Mouse (Mus musculus): ENCODE measurements around the gene Tgfbr1. TPM values are rescaled to one million over a fixed set of nuclear protein-coding genes. Genes with fewer than 3 reads are reported as not detected.

Gene Tgfbr1
- polyA plus RNA-seq, 1 experiment: 0.79 TPM

DNA sequence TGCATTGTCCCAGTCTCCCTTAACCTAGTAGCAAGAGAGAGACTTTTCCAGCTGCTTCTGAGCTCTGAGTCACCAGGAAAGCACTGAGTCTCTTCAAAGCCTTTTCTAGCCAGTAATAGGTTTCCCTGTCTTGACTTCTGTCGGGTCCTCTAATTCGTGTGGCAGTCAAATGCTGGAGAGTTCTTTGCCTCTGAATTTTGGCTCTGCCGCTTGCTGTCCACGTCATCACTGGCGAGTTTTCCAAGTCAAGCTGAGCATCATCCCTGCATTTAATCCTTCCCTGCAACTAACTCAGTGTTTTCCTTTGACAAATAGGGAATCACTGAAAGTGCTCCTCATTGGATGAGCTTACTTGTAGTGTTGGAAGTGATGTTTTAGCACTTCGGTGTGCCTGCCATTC is 36.6 kb upstream of the Tgfbr1 start:
- TF ChIP-seq FLI1 (IDR thresholded peaks at IDR 0.05; ENCODE audit: low read length) (no peak), GATA1 (IDR thresholded peaks at IDR 0.05; ENCODE audit: borderline replicate concordance, low read length) (no peak)
- Histone ChIP-seq H3K9me3 (no peaks in the 10 kb centered on the region), H3K4me1 (peaks cover 78% of the 10 kb centered on the region), H3K27me3 (replicated peaks) (peaks cover 8% of the 10 kb centered on the region), H3K36me3 (replicated peaks; ENCODE audit: low read length) (no peaks in the 10 kb centered on the region), H3K4me3 (replicated peaks) (no peak overlapping the region)

DNA sequence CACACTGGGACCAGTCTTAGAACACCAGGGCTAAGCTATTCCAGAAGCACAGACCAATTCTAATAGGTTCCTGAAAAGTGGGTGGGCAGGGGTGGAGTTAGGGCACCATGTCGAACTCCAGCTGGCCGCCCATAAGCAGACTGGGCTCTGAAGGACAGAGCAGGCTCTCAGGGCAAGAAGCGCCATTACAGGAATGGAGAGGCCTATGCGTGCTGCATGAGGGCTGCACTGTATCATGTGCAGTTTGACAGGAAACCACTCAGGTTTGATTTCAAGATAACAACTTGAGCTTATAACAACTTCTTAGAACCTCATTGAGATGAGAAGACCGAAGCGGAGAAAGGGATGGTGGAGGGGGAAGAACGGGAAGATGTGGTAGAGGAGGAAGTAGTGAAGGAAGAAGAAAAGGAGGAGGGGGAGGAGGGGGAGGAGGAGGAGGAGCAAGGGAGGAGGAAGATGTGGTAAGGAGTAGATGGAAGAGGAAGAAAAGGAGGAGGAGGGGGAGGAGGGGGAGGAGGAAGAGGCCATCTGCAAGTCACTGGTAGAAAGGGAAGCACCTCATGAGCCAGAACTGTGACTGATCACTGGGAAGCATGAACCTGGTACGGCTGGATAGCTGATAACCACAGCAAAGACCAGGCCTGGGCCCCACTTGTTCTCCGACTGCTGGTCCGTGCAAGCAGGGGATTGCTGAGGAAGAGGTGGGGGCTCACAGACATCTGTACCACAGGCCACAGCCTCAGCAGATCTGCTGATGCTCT is 33.3 kb upstream of the Tgfbr1 start:
- H3K36me3 ChIP-seq (replicated peaks; ENCODE audit: low read length): no peaks in the 10 kb centered on the region
- TF ChIP-seq FLI1 (IDR thresholded peaks at IDR 0.05; ENCODE audit: low read length): no peak
- no peak for TF ChIP-seq GATA1 (IDR thresholded peaks at IDR 0.05; ENCODE audit: borderline replicate concordance, low read length)
- peaks cover 71% of the 10 kb centered on the region for H3K4me1 ChIP-seq
- peak overlapping the region; percentile 33 for H3K4me3 ChIP-seq (replicated peaks)
- H3K27me3 ChIP-seq (replicated peaks): peaks cover 7% of the 10 kb centered on the region
- no peaks in the 10 kb centered on the region for H3K9me3 ChIP-seq

DNA sequence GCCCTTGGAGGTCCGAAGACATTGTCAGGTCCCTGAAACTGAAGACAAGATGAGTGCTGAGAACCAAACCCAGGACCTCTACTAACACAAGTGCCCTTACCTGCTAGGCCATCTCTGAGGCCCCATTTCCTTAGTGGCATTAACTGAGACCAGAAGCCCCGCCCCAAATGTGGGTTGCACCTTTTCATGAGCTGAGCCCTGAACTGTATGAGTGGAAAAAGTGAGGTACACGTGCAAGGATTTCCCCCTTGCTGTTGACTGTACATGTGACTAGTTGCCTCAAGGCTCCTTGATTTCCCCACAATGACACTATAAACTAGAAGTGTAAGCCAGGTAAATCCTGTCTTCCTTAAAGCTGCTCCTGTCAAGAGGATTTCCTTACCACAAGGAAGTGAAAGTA is 30.7 kb upstream of the Tgfbr1 start:
- no peaks in the 10 kb centered on the region for H3K9me3 ChIP-seq
- H3K4me3 ChIP-seq (replicated peaks): no peak overlapping the region
- H3K4me1 ChIP-seq: peaks cover 60% of the 10 kb centered on the region
- no peaks in the 10 kb centered on the region for H3K36me3 ChIP-seq (replicated peaks; ENCODE audit: low read length)
- no peaks in the 10 kb centered on the region for H3K27me3 ChIP-seq (replicated peaks)
- TF ChIP-seq GATA1 (IDR thresholded peaks at IDR 0.05; ENCODE audit: borderline replicate concordance, low read length) (no peak), FLI1 (IDR thresholded peaks at IDR 0.05; ENCODE audit: low read length) (no peak)

DNA sequence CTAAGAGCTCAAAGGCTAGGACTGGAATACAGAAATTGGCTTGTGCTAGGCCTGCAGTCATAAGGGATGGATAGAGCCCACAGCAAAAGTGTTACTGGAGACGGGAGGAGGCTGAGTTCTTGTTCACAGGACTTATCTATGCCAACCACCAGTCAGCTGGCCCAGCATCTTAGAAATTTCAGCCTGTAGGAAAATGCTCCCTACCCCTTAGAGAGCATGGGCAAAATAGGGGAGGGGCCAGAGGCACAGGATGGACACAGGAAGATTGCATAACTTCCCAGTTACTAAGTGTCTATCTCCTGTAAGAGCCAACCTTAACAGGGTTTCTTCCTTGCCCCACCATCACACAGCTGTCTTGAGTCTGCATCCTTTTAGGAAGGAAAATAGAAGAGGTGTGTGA is 28.8 kb upstream of the Tgfbr1 start:
- H3K9me3 ChIP-seq: no peaks in the 10 kb centered on the region
- TF ChIP-seq FLI1 (IDR thresholded peaks at IDR 0.05; ENCODE audit: low read length): no peak
- no peak for TF ChIP-seq GATA1 (IDR thresholded peaks at IDR 0.05; ENCODE audit: borderline replicate concordance, low read length)
- H3K36me3 ChIP-seq (replicated peaks; ENCODE audit: low read length): no peaks in the 10 kb centered on the region
- H3K4me3 ChIP-seq (replicated peaks): no peak overlapping the region
- peaks cover 59% of the 10 kb centered on the region for H3K4me1 ChIP-seq
- H3K27me3 ChIP-seq (replicated peaks): peaks cover 3% of the 10 kb centered on the region

DNA sequence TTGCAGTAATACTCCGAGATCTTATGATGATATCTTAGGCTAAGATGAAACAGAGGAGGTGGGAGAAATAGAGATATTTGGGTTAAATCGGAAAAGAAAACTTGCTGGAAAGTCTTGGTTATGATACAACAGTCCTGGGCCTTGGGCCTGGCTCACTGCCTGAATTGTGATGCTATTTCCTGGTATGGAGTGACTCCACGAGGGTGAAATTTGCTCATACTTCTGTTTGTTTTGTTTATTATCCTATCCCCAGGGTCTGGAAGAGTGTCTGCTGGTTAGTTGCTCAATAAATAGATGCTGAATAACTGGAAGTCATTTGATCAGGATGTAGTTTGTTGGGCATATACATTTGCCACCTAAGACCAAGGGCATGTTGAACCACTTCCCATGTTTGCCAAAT is 25.2 kb upstream of the Tgfbr1 start:
- H3K9me3 ChIP-seq: no peaks in the 10 kb centered on the region
- H3K4me3 ChIP-seq (replicated peaks): no peak overlapping the region
- peaks cover 37% of the 10 kb centered on the region for H3K4me1 ChIP-seq
- H3K27me3 ChIP-seq (replicated peaks): peaks cover 21% of the 10 kb centered on the region
- no peak for TF ChIP-seq GATA1 (IDR thresholded peaks at IDR 0.05; ENCODE audit: borderline replicate concordance, low read length)
- no peak for TF ChIP-seq FLI1 (IDR thresholded peaks at IDR 0.05; ENCODE audit: low read length)
- no peaks in the 10 kb centered on the region for H3K36me3 ChIP-seq (replicated peaks; ENCODE audit: low read length)

DNA sequence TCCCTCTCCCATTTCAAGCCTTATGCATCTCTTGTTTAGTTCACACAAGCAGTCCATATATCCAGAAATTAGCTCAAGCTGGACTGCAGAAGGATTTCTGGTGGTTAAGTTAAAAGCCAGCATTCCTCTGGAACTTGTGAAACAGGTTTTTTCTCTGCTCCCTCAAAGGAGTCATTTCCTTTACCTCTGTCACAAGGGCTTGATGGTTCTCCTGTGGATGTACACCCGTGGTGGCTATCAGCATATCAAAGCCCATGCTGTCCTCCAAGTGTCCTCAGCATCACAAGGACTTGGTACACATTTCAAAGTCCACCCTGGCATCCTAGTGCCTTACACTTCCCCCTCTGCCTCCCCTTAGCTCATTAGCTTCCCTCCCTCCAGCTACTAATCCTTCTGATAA is 23.7 kb upstream of the Tgfbr1 start:
- no peaks in the 10 kb centered on the region for H3K36me3 ChIP-seq (replicated peaks; ENCODE audit: low read length)
- peaks cover 32% of the 10 kb centered on the region for H3K4me1 ChIP-seq
- no peak overlapping the region for H3K4me3 ChIP-seq (replicated peaks)
- peaks cover 25% of the 10 kb centered on the region for H3K27me3 ChIP-seq (replicated peaks)
- no peak for TF ChIP-seq FLI1 (IDR thresholded peaks at IDR 0.05; ENCODE audit: low read length)
- no peak for TF ChIP-seq GATA1 (IDR thresholded peaks at IDR 0.05; ENCODE audit: borderline replicate concordance, low read length)
- no peaks in the 10 kb centered on the region for H3K9me3 ChIP-seq

DNA sequence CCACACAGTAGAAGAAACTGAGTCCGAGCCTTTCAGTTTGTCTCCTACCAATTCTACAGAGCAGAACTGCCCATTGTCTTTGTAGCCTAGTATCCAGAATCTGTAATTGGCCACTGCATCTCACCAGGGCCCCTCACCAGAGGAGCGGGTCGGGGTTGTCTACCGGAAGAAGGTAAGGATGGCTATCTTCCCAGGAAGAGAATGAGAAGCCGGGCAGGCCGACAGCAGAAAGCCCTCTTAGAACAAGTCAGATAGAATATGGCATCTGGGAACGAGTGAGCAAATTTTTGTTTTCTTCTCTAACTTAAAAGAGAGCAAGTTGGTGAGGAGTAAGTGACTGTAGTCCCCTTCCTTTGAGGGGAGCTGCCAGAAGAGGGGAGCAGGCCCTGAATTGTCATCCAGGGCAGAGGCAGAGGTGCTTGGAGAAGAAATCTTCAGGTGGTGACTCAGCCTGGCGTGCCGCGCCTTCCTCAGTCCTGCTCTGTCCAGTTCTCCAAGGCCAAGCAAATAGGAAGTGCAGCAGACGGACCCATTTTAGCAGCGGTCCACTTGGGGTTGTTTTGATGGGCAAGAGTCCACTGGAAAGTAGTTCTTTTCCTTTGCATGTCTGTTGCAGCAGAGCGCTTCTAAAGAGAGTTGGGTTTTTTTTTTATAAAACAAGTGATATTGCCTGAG is 22.5 kb upstream of the Tgfbr1 start:
- Histone ChIP-seq H3K27me3 (replicated peaks) (peaks cover 33% of the 10 kb centered on the region), H3K4me1 (peaks cover 20% of the 10 kb centered on the region), H3K36me3 (replicated peaks; ENCODE audit: low read length) (no peaks in the 10 kb centered on the region), H3K4me3 (replicated peaks) (no peak overlapping the region), H3K9me3 (peaks cover 4% of the 10 kb centered on the region)
- TF ChIP-seq FLI1 (IDR thresholded peaks at IDR 0.05; ENCODE audit: low read length) (no peak), GATA1 (IDR thresholded peaks at IDR 0.05; ENCODE audit: borderline replicate concordance, low read length) (no peak)

DNA sequence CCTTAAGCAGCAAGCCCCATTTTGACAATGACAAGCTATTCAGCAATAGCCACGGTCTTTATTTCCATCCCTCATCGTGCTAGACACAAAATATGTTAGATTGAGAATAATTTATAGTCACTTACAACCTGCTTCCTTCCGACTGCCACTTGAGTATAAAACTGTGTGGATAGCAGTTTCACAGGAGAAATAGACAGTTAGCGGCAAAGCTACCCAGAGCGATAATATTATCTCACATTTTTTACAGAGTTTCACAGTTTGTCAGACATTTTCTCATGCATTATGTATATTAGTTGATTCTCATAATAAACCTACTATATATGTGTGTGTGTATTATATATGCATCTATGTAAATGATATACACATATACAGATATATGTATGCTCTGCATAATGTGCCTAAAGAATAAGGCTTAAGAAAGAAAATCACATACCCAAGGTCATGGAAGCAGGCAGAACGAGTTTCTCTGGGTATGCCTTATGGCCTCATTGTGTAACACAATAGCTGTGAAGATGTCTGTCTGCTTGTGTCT is 20.1 kb upstream of the Tgfbr1 start:
- no peaks in the 10 kb centered on the region for H3K36me3 ChIP-seq (replicated peaks; ENCODE audit: low read length)
- H3K4me1 ChIP-seq: peaks cover 16% of the 10 kb centered on the region
- no peak for TF ChIP-seq FLI1 (IDR thresholded peaks at IDR 0.05; ENCODE audit: low read length)
- TF ChIP-seq GATA1 (IDR thresholded peaks at IDR 0.05; ENCODE audit: borderline replicate concordance, low read length): no peak
- H3K9me3 ChIP-seq: peaks cover 4% of the 10 kb centered on the region
- H3K4me3 ChIP-seq (replicated peaks): no peak overlapping the region
- peaks cover 45% of the 10 kb centered on the region for H3K27me3 ChIP-seq (replicated peaks)

DNA sequence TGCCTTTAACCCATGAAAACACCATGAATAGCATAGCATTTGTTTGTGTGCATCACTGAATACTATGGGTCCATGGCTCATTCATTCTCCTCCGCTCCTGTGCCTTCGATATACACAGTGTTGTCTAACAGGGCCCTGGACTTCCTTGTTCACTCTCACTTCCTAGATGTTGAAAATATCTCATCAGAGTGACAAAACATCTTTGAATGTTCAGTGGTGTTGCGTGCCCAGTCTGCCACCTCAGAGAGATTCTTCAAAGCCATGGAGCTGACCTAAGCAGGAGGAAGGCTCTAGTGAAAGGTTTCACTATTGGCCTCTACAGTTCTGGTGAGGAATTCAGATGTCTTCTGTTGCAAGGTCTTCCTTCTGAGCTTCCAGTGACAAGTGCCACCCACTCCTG is 19.5 kb upstream of the Tgfbr1 start:
- peaks cover 43% of the 10 kb centered on the region for H3K27me3 ChIP-seq (replicated peaks)
- H3K4me3 ChIP-seq (replicated peaks): no peak overlapping the region
- H3K9me3 ChIP-seq: peaks cover 4% of the 10 kb centered on the region
- no peak for TF ChIP-seq FLI1 (IDR thresholded peaks at IDR 0.05; ENCODE audit: low read length)
- no peak for TF ChIP-seq GATA1 (IDR thresholded peaks at IDR 0.05; ENCODE audit: borderline replicate concordance, low read length)
- H3K4me1 ChIP-seq: peaks cover 10% of the 10 kb centered on the region
- H3K36me3 ChIP-seq (replicated peaks; ENCODE audit: low read length): no peaks in the 10 kb centered on the region
